Mouse (Mus musculus) cerebellum, adult 2 months (tissue): ENCODE results near the gene Tmem205. TPM values are rescaled to one million over a fixed set of nuclear protein-coding genes. Genes with fewer than 3 reads are reported as not detected.

Experiments used
- DNase-seq, 2 experiments: peaks; one replicate each; pipeline ENCODE4 v3.0.0; 2021
- H3K27ac ChIP-seq: fragments of 200-500 bp; 2 replicates; pipeline ENCODE4 v1.5.1; 2012; ENCODE audit warnings: low read length, control low read depth, inconsistent platforms; ENCODE audit not compliant: insufficient read depth
- H3K27me3 ChIP-seq: fragments of 200-500 bp; 2 replicates; pipeline ENCODE4 v1.6.1; 2012; ENCODE audit warnings: inconsistent platforms, mild to moderate bottlenecking, low read length, moderate library complexity; ENCODE audit not compliant: control insufficient read depth, insufficient read depth
- H3K4me1 ChIP-seq: fragments of 200-500 bp; 2 replicates; pipeline ENCODE4 v1.6.1; 2011; ENCODE audit warnings: low read length; ENCODE audit not compliant: control insufficient read depth, insufficient read depth
- H3K4me3 ChIP-seq: fragments of 200-500 bp; replicated peaks from 2 replicates; pipeline ENCODE3; 2011; ENCODE audit warnings: mild to moderate bottlenecking, low read depth, low read length, control low read depth; ENCODE audit not compliant: insufficient read depth
- CTCF ChIP-seq: fragments of 200-500 bp; IDR thresholded peaks from 2 replicates; pipeline ENCODE4 v1.5.1; 2011; ENCODE audit warnings: low read depth, mild to moderate bottlenecking, control low read depth, low read length, moderate library complexity, borderline replicate concordance; ENCODE audit not compliant: insufficient read depth
- POLR2A ChIP-seq: fragments of 200-500 bp; IDR thresholded peaks from 2 replicates; pipeline ENCODE4 v1.6.1; 2011; ENCODE audit warnings: low read length, control low read depth, borderline replicate concordance; ENCODE audit not compliant: insufficient read depth
- WGBS: fragments of 180-500 bp; shearing (Covaris S2); methylation state at CpG from one replicate; pipeline ENCODE4 v1.1.7; 2018; 5-methylcytosine and 5-hydroxymethylcytosine counted together
- polyA plus RNA-seq: library from polyadenylated mRNA; depleted of rRNA; stranded (reverse); fragments of >200 nt; gene quantifications from 2 replicates; pipeline ENCODE4 v1.2.3, GENCODE M21; 2012; rRNA removed

Tmem205 gene
- polyA plus RNA-seq, 1 experiment: 62.5 TPM

- WGBS: 55% methylated on average over 3 of the region's 3 CpGs
- TF ChIP-seq CTCF (no peak), POLR2A (no peak)
- H3K27me3 ChIP-seq: no peaks in the 10 kb centered on the region
- DNase-seq: no peak
- H3K27ac ChIP-seq: no peak overlapping the region
- H3K4me1 ChIP-seq: no peaks in the 10 kb centered on the region
- no peak overlapping the region for H3K4me3 ChIP-seq
Measured at GRCm38 (mm10) chr9:21889229-21889628, 38.1 kb downstream of the Tmem205 start.

GRCm38 (mm10) chr9:21876601-21877000 lies 50.8 kb downstream of the Tmem205 start:
- Histone ChIP-seq H3K4me3 (no peak overlapping the region), H3K27me3 (no peaks in the 10 kb centered on the region), H3K4me1 (no peaks in the 10 kb centered on the region; the same call in 1 of the 2 replicates), H3K27ac (no peak overlapping the region)
- no peak for DNase-seq
- 63% methylated on average over 3 of the region's 3 CpGs for WGBS
- TF ChIP-seq CTCF: no peak
- no peak for TF ChIP-seq POLR2A

- Histone ChIP-seq H3K27ac (no peak overlapping the region), H3K27me3 (no peaks in the 10 kb centered on the region), H3K4me1 (no peaks in the 10 kb centered on the region; the same call in 1 of the 2 replicates), H3K4me3 (no peak overlapping the region)
- TF ChIP-seq POLR2A (no peak), CTCF (no peak)
- no peak for DNase-seq
- 35% methylated on average over 4 of the region's 4 CpGs for WGBS
Measured at GRCm38 (mm10) chr9:21872204-21872603, 55.2 kb downstream of the Tmem205 start.

Other genes with a start within 250 kb of the Tmem205 start
- 34.1 and 34.2 TPM in 2 replicates for gene Ldlr, start 204.1 kb downstream of the Tmem205 start, polyA plus RNA-seq
- 3.8 TPM in 2 replicates for gene Spc24, start 167.3 kb downstream of the Tmem205 start, polyA plus RNA-seq
- 44.7 and 50.6 TPM in 2 replicates for gene Kank2, start 128.8 kb downstream of the Tmem205 start, polyA plus RNA-seq
- not detected in 2 replicates for gene Angptl8, start 92.0 kb downstream of the Tmem205 start, polyA plus RNA-seq
- gene Dock6, start 74.9 kb downstream of the Tmem205 start, polyA plus RNA-seq: 39.3 and 41.4 TPM in 2 replicates
- gene Rab3d, start 9.4 kb downstream of the Tmem205 start, polyA plus RNA-seq: 13.9 and 16.3 TPM in 2 replicates
- 14.7 and 16.6 TPM in 2 replicates for gene Ccdc159, start 85 bp downstream of the Tmem205 start, polyA plus RNA-seq
- 97.5 and 106 TPM in 2 replicates for gene Plppr2, start 9.5 kb upstream of the Tmem205 start, polyA plus RNA-seq
- 12.2 and 12.8 TPM in 2 replicates for gene Swsap1, start 28.2 kb upstream of the Tmem205 start, polyA plus RNA-seq
- 9.2 and 10.4 TPM in 2 replicates for gene Epor, start 36.0 kb upstream of the Tmem205 start, polyA plus RNA-seq
- 67.6 and 83.3 TPM in 2 replicates for gene Rgl3, start 61.9 kb upstream of the Tmem205 start, polyA plus RNA-seq
- 2.4 and 2.7 TPM in 2 replicates for gene Ccdc151, start 75.1 kb upstream of the Tmem205 start, polyA plus RNA-seq
- 91.3 and 95.3 TPM in 2 replicates for gene Prkcsh, start 75.2 kb upstream of the Tmem205 start, polyA plus RNA-seq
- 165 and 169 TPM in 2 replicates for gene Elavl3, start 124.5 kb upstream of the Tmem205 start, polyA plus RNA-seq
- gene Gm49318, start 143.7 kb upstream of the Tmem205 start, polyA plus RNA-seq: not detected in 2 replicates
- gene Zfp653, start 143.8 kb upstream of the Tmem205 start, polyA plus RNA-seq: 45.4 and 48.3 TPM in 2 replicates
- gene Ecsit, start 157.9 kb upstream of the Tmem205 start, polyA plus RNA-seq: 85.2 and 90.2 TPM in 2 replicates
- 1.6 and 1.8 TPM in 2 replicates for gene Cnn1, start 171.7 kb upstream of the Tmem205 start, polyA plus RNA-seq
- gene Elof1, start 189.6 kb upstream of the Tmem205 start, polyA plus RNA-seq: 125 and 130 TPM in 2 replicates
- 0.25 and 0.28 TPM in 2 replicates for gene Acp5, start 208.2 kb upstream of the Tmem205 start, polyA plus RNA-seq
- gene Pigyl, start 229.3 kb upstream of the Tmem205 start, polyA plus RNA-seq: 115 and 150 TPM in 2 replicates